Mouse (Mus musculus) forebrain, embryonic 13.5 days (tissue): Measurements from ENCODE around the gene Cldnd1. TPM values are rescaled to one million over a fixed set of nuclear protein-coding genes. Genes with fewer than 3 reads are reported as not detected.

Experiments used
- ATAC-seq: fragments of 200-750 bp; cut with Nextera tagmentation; 2 replicates; pipeline ENCODE4 v1.8.0; 2017
- H3K27ac ChIP-seq: fragments of 300-500 bp; sonication (generic); 2 replicates; pipeline ENCODE4 v1.5.1; 2015; ENCODE audit warnings: inconsistent platforms, mild to moderate bottlenecking, moderate library complexity
- H3K27me3 ChIP-seq: fragments of 300-500 bp; sonication (generic); 2 replicates; pipeline ENCODE4 v1.6.1; 2015; ENCODE audit warnings: mild to moderate bottlenecking, inconsistent platforms
- H3K36me3 ChIP-seq: fragments of 300-500 bp; sonication (generic); 2 replicates; pipeline ENCODE4 v1.6.1; 2015; ENCODE audit warnings: mild to moderate bottlenecking, inconsistent platforms; ENCODE audit not compliant: poor library complexity, severe bottlenecking
- H3K4me1 ChIP-seq: fragments of 300-500 bp; sonication (generic); 2 replicates; pipeline ENCODE4 v1.6.1; 2015; ENCODE audit warnings: inconsistent platforms
- H3K4me2 ChIP-seq: fragments of 300-500 bp; sonication (generic); 2 replicates; pipeline ENCODE4 v1.6.1; 2015; ENCODE audit warnings: inconsistent platforms, mild to moderate bottlenecking, moderate library complexity
- H3K4me3 ChIP-seq: fragments of 300-500 bp; sonication (generic); 2 replicates; pipeline ENCODE4 v1.5.1; 2015; ENCODE audit warnings: mild to moderate bottlenecking, inconsistent platforms
- H3K9ac ChIP-seq: fragments of 300-500 bp; sonication (generic); 2 replicates; pipeline ENCODE4 v1.6.1; 2015; ENCODE audit warnings: mild to moderate bottlenecking, inconsistent platforms
- H3K9me3 ChIP-seq: fragments of 300-500 bp; sonication (generic); replicated peaks from 2 replicates; pipeline ENCODE4 v1.6.1; 2016; ENCODE audit warnings: inconsistent platforms
- WGBS: fragments of 180-500 bp; shearing (Covaris S2); methylation state at CpG from one replicate; pipeline ENCODE4 v1.1.7; 2015; 5-methylcytosine and 5-hydroxymethylcytosine counted together
- polyA plus RNA-seq: library from polyadenylated mRNA; unstranded; fragments of >200 nt; fragmentation: Nextera tagmentation; extraction: Ambion mirVana; gene quantifications from 2 replicates; pipeline ENCODE4 v1.2.1, GENCODE M21; 2015

The Cldnd1 gene
- polyA plus RNA-seq, 1 experiment from 2014 or later = 108 TPM

DNA sequence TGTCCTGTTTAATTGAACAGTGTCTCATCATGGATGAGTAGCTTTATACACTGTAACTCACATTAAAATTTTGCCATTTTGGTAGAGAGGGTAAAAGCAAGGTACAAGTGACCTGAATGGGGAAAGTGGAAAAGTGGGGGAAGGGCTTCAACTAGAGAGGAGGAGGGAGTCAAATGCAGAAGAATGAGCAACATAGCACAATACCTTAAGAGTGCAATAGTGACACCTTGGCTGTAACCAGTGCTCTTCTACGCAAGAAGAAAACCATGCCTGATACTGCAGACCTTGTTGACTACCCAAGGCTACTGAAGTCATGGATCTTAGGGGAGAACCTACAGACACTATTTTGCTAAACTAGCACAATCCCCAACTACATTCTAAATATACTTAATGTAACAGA, 30.4 kb upstream of the Cldnd1 start:
- H3K4me2 ChIP-seq = no peak overlapping the region
- no peaks in the 10 kb centered on the region for H3K4me1 ChIP-seq
- H3K27me3 ChIP-seq = no peaks in the 10 kb centered on the region
- no peak overlapping the region for H3K4me3 ChIP-seq
- H3K27ac ChIP-seq = no peak overlapping the region
- 95% methylated on average over 1 of the region's 1 CpGs for WGBS
- H3K36me3 ChIP-seq = no peaks in the 10 kb centered on the region
- ATAC-seq = no peak
- H3K9ac ChIP-seq = no peak overlapping the region
- no peaks in the 10 kb centered on the region for H3K9me3 ChIP-seq

DNA sequence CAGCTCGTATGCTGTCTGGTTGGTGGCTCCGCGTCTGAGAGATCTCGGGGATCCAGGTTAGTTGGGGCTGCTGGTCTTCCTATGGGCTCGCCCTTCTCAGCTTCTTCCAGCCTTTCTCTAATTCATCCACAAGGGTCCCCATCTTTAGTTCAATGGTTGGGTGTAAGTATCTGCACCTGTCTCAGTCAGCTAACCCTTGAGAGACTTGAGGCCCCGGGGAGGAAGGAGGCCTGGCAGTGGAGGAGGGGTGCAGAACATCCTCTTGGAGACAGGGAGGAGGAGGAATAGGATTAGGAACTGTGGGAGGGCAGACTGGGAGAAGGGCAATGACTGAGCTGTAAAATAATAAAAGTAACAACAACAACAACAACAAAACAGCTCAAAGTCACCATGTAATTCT, 27.5 kb upstream of the Cldnd1 start:
- Histone ChIP-seq H3K9ac (no peak overlapping the region), H3K4me2 (no peak overlapping the region), H3K27ac (no peak overlapping the region), H3K27me3 (no peaks in the 10 kb centered on the region), H3K36me3 (no peaks in the 10 kb centered on the region), H3K4me3 (no peak overlapping the region), H3K4me1 (no peaks in the 10 kb centered on the region), H3K9me3 (no peaks in the 10 kb centered on the region)
- WGBS = 83% methylated on average over 6 of the region's 6 CpGs
- no peak for ATAC-seq

DNA sequence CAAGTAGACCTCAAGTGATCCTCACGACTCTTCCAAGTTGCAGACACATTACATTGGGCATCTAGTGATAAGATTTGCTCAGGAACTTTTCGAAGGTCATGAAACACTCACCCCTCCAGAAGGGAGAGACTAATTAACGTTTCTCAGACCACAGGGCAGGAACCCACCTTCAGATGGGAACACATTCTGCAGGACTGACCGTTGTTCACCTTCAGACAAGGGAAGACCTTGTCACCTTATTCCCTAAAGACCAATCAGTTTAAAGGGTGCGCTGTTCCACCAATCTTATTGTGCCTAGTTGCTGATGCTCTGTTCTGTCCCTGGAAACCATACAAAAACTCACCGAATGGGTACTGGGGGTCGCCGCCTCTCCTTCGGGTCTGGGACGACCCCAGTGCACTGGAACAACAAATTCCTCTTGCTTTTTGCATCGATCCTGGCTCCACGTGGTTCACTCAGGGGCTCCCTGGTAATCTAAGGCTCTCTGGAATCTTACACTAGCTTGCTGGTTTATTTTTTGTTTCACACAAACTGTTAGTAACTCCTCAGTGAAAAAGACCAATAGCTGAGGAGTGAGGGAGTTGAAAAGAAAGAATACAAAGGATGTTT, 26.8 kb upstream of the Cldnd1 start:
- no peak overlapping the region for H3K4me2 ChIP-seq
- H3K9me3 ChIP-seq = no peaks in the 10 kb centered on the region
- H3K36me3 ChIP-seq = no peaks in the 10 kb centered on the region
- no peaks in the 10 kb centered on the region for H3K27me3 ChIP-seq
- H3K4me1 ChIP-seq = no peaks in the 10 kb centered on the region
- H3K9ac ChIP-seq = no peak overlapping the region
- 85% methylated on average over 12 of the region's 12 CpGs for WGBS
- no peak for ATAC-seq
- H3K4me3 ChIP-seq = no peak overlapping the region
- no peak overlapping the region for H3K27ac ChIP-seq

DNA sequence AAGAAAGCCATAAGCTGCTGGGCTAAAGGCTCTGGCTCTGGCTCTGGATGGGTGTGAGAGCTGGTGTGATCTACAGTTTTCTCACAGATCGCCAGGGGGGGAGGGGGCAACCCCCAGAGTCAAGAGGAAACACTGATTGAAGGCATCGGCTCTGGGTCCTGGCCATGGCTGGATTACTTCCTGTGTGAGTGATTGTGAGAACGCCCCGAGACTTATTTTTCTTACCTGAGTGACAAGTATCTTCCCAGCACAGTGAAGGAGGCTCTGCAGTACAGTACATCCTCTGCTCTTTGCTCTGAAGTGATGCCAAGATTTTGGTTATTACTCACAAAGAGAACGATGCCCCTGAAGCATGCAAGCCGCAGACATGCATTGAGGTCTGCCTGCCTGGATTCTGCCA, 25.9 kb upstream of the Cldnd1 start:
- Histone ChIP-seq H3K9me3 (no peaks in the 10 kb centered on the region), H3K4me1 (no peaks in the 10 kb centered on the region), H3K4me2 (no peak overlapping the region), H3K27ac (no peak overlapping the region), H3K27me3 (no peaks in the 10 kb centered on the region), H3K9ac (no peak overlapping the region), H3K4me3 (no peak overlapping the region), H3K36me3 (no peaks in the 10 kb centered on the region)
- 85% methylated on average over 6 of the region's 6 CpGs for WGBS
- ATAC-seq = no peak

DNA sequence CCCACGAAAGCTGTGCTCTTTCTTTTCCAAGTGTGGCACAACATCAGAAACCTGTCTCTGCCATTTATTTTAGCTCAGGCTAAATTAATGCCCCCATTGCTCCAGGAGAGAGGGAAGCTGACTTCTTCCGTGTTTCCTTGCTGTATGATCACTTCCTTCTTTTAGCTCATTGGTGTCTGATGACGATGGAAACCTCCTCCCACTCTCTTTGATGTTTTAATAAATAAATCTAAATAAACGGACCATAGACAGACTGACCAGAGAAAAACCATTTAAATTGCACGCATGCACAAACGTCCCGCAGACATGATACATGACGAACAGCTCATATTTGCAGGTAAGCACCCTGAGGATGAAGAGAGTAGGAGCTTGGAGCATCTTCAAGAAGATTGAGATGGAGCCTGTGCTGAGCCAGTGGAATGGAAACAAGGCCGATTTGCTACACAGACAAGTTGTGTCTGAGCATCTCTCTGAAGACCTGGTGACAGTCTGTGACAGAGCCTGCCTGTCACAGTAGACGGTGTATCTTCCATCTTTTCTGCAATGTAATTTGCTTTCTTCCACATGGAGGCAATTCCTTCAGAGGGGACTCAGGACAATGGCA, 25.3 kb upstream of the Cldnd1 start:
- Histone ChIP-seq H3K27me3 (no peaks in the 10 kb centered on the region), H3K4me2 (no peak overlapping the region), H3K36me3 (no peaks in the 10 kb centered on the region), H3K4me1 (no peaks in the 10 kb centered on the region), H3K27ac (no peak overlapping the region), H3K9me3 (no peaks in the 10 kb centered on the region), H3K9ac (no peak overlapping the region), H3K4me3 (no peak overlapping the region)
- 90% methylated on average over 10 of the region's 10 CpGs for WGBS
- ATAC-seq = no peak

DNA sequence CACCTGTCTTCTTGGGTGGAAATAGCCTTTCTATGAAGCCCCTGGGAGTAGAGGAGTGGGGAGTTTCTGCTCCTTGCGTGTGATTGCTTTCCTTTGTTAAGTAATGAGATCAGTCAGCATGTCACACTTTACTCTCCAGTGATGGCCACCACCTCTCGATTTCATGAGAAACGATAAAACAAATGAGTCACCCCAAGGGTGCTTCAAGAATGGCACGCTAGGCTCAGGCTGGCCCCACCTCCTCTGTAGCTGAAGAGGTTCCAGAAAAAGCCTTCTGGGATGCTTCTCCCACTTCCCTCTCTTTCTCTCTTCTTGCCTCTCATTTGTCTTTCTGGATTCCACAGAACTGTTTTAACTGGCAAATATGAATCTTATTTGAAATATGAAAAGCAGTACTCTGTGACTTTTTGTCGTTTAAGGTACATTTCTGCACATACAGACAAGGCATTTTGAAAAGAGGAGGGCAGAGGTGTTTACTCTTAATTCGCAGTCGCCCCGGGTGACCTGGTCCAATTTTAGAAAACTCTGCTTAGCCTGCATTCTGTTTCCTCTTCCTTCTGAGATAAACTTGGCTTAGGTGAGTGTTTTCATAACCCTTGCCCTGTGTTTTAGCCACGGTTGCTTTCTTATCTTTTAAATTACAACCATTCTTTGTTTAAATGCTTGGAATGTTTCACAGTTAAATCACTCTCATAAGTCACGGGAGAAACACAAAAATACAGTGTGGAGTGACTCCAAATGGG, 24.2 kb upstream of the Cldnd1 start:
- H3K4me1 ChIP-seq = no peaks in the 10 kb centered on the region
- 54% methylated on average over 10 of the region's 10 CpGs for WGBS
- no peaks in the 10 kb centered on the region for H3K9me3 ChIP-seq
- no peak overlapping the region for H3K9ac ChIP-seq
- H3K27me3 ChIP-seq = no peaks in the 10 kb centered on the region
- H3K4me2 ChIP-seq = no peak overlapping the region
- H3K4me3 ChIP-seq = no peak overlapping the region
- no peak for ATAC-seq
- H3K36me3 ChIP-seq = no peaks in the 10 kb centered on the region
- H3K27ac ChIP-seq = no peak overlapping the region

DNA sequence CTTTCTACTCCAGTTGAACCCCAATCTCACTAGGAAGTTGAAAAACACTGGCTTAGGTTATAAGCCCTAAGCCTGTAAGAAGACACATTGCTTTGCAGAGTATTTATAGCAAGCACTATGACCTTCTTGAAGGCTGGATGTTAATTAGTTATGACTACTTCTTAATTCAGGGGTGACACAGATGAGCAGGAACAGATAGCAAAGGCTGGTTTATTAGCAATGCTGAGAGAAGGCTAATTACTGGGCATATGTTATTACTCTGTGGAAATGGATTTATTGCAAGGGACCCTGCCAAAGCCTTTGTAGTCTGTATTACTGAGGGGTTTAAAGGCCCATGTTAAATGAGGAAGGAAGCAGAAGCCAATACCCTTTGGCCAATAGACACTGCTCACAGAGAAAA, 22.7 kb upstream of the Cldnd1 start:
- no peak for ATAC-seq
- Histone ChIP-seq H3K9me3 (no peaks in the 10 kb centered on the region), H3K27me3 (no peaks in the 10 kb centered on the region), H3K4me1 (no peaks in the 10 kb centered on the region), H3K27ac (no peak overlapping the region), H3K4me2 (no peak overlapping the region), H3K4me3 (no peak overlapping the region), H3K9ac (no peak overlapping the region), H3K36me3 (no peaks in the 10 kb centered on the region)

DNA sequence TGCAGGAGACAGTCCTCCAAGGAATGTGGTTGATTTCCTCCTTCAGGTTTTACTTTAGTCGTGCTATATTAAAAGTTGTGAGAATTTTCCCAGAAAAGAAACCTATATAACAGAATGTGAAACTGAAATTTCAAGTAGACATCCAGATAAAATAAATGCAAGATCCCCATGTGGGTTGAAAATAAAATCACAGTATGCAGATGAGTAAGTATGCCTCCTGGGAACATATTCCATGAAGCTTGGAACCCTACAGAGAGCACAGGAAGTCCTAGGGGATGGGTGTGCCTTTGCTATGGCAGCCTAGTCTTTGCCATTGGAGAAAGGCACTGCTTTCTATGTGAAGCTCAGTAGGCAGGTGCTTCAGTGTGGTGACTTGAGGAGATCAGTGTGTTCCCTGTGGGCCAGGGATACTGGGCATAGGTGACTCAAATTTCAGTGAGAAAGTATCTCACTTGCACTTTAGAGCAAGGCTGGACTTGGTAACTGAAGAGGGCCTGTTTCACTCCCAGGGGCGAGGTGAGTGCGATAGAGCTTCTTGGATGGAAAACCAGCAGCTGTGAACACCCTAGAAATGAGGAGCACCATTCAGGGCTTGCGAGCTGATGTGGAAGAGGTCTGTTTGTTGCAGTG, 20.3 kb upstream of the Cldnd1 start:
- Histone ChIP-seq H3K27me3 (no peaks in the 10 kb centered on the region), H3K4me2 (no peak overlapping the region), H3K9me3 (no peaks in the 10 kb centered on the region), H3K9ac (no peak overlapping the region), H3K36me3 (no peaks in the 10 kb centered on the region), H3K4me1 (no peaks in the 10 kb centered on the region), H3K4me3 (no peak overlapping the region), H3K27ac (no peak overlapping the region)
- WGBS = 94% methylated on average over 4 of the region's 4 CpGs
- ATAC-seq = no peak

DNA sequence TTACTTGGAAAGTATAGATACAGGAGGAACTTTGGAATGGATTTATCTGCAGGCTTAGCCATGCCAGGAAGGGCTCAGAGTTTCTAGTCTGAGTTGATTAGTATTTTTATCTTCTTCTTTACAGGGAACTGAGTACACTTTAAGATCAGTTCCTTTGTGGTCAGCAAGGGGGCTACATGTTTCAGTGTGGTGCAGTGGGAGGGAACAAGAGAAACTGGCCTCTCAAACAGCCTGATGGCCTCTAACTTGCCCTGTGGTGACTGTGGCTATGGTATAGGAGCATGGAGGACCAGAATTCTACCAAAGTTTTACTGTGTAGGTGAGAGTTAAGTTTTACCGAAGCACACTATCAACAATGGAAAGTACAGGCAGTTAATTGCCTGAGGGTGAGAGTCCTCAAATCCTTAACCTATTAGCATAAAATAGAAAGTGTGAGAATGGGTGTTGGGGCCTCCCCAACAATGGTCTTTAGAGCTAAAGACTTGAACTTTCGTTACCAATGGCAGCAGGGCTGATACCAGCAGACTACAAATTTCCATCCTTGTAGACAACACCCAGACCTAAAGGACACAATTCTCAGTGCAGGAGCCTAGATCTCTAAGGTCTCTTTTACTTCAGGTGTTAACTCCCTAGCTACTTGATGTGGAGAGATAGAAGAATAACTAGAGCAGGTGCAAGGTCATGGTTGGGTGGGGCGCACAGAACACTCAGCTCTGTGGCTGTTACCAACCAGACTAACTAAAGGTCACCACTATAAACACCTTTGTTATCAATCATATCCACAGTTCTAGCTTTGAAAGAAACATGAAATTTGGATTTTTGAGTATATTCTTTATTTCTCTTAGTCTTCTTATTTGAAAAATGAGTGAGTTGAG, 18.9 kb upstream of the Cldnd1 start:
- H3K9ac ChIP-seq = no peak overlapping the region
- 77% methylated on average over 3 of the region's 3 CpGs for WGBS
- no peak for ATAC-seq
- no peaks in the 10 kb centered on the region for H3K4me1 ChIP-seq
- no peak overlapping the region for H3K27ac ChIP-seq
- H3K9me3 ChIP-seq = no peaks in the 10 kb centered on the region
- H3K4me2 ChIP-seq = no peak overlapping the region
- H3K36me3 ChIP-seq = no peaks in the 10 kb centered on the region
- H3K4me3 ChIP-seq = no peak overlapping the region
- no peaks in the 10 kb centered on the region for H3K27me3 ChIP-seq

DNA sequence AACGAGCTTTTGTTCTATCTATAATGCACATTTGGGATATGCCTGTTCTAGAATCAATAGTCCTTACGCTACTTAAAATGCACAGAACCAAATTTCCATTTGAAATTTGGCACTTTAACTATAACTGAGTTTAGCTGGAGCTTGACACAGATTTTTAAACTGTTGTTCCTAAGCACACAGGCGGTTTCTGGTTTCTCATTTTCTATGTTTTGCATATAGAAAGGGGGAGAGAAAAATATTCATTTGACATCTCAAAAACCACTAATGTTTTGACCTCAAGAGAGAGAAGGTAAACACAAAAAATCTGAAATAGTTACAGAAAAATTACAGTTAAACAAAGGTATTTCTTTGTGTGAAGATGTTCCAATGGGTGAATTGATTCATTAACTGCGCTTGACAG, 18.2 kb upstream of the Cldnd1 start:
- Histone ChIP-seq H3K4me3 (no peak overlapping the region), H3K36me3 (no peaks in the 10 kb centered on the region), H3K9ac (no peak overlapping the region), H3K4me1 (no peaks in the 10 kb centered on the region), H3K27ac (no peak overlapping the region), H3K9me3 (no peaks in the 10 kb centered on the region), H3K27me3 (no peaks in the 10 kb centered on the region), H3K4me2 (no peak overlapping the region)
- no peak for ATAC-seq
- 77% methylated on average over 4 of the region's 4 CpGs for WGBS

DNA sequence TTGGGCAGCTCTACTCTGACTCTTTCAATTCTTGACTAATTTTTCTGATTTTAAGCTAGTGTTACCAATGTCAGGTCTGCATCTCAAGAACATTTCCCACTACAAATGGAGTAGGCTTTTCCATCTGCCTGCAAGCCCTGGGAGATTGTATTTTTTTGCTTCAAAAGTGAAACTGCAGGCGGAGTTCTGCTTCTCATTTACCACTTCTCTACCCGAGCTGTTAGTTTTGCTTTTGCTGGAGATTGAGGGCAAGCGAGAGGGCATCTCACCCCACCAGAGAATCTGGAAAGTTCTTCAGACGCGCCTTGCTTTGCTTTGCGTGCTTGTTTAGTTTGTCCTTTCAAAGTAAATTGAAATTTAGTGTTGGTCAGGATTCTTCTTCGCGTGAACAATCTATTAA, 15.5 kb upstream of the Cldnd1 start:
- H3K9me3 ChIP-seq = no peaks in the 10 kb centered on the region
- H3K4me2 ChIP-seq = no peak overlapping the region
- no peaks in the 10 kb centered on the region for H3K36me3 ChIP-seq
- WGBS = 84% methylated on average over 8 of the region's 8 CpGs
- ATAC-seq = no peak
- no peaks in the 10 kb centered on the region for H3K4me1 ChIP-seq
- no peak overlapping the region for H3K4me3 ChIP-seq
- no peak overlapping the region for H3K9ac ChIP-seq
- no peaks in the 10 kb centered on the region for H3K27me3 ChIP-seq
- H3K27ac ChIP-seq = no peak overlapping the region

DNA sequence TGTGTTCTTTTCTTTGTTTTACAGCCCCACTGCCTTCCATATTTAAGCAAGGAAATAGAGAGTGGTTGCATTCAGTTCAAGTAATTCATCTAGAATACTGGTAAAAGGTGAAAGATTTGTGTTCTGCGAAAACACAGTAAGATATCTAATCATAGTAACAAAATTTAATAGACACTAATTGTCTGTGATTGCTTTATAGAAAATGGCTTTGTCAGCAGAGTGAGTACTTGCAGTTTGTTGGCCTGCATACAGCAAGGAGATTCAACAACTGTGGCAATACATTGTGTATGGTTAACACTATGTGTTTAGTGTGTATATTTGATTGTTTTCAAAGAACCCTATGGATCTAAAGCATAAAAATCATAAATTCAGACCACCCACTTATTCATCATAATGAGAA, 14.6 kb upstream of the Cldnd1 start:
- no peaks in the 10 kb centered on the region for H3K4me1 ChIP-seq
- H3K4me2 ChIP-seq = no peak overlapping the region
- no peak overlapping the region for H3K27ac ChIP-seq
- no peak overlapping the region for H3K4me3 ChIP-seq
- no peak for ATAC-seq
- no peaks in the 10 kb centered on the region for H3K9me3 ChIP-seq
- 94% methylated on average over 1 of the region's 1 CpGs for WGBS
- no peaks in the 10 kb centered on the region for H3K36me3 ChIP-seq
- H3K9ac ChIP-seq = no peak overlapping the region
- H3K27me3 ChIP-seq = no peaks in the 10 kb centered on the region
